Mouse (Mus musculus) embryonic facial prominence, embryonic 13.5 days (tissue): ENCODE measurements around the gene Hoxd11. TPM values are rescaled to one million over a fixed set of nuclear protein-coding genes. Genes with fewer than 3 reads are reported as not detected.
A peak's percentile ranks its signal among the peaks of the same experiment; 100 is the strongest.

Experiments used
- ATAC-seq: fragments of 200-750 bp; cut with Nextera tagmentation; 2 replicates; pipeline ENCODE4 v1.8.0; 2017; ENCODE audit warnings: low read depth; ENCODE audit not compliant: insufficient number of reproducible peaks, insufficient read depth, low FRiP score, low TSS enrichment
- H3K27ac ChIP-seq: fragments of 300-500 bp; sonication (generic); 2 replicates; pipeline ENCODE4 v1.5.1; 2015; ENCODE audit warnings: moderate library complexity, mild to moderate bottlenecking, inconsistent platforms
- H3K27me3 ChIP-seq: fragments of 300-500 bp; sonication (generic); 2 replicates; pipeline ENCODE4 v1.6.1; 2015; ENCODE audit warnings: mild to moderate bottlenecking, inconsistent platforms
- H3K36me3 ChIP-seq: fragments of 300-500 bp; sonication (generic); 2 replicates; pipeline ENCODE4 v1.6.1; 2015; ENCODE audit warnings: mild to moderate bottlenecking, inconsistent platforms
- H3K4me1 ChIP-seq: fragments of 300-500 bp; sonication (generic); 2 replicates; pipeline ENCODE4 v1.6.1; 2015; ENCODE audit warnings: inconsistent platforms
- H3K4me2 ChIP-seq: fragments of 300-500 bp; sonication (generic); 2 replicates; pipeline ENCODE4 v1.6.1; 2015; ENCODE audit warnings: moderate library complexity, mild to moderate bottlenecking, inconsistent platforms
- H3K4me3 ChIP-seq: fragments of 300-500 bp; sonication (generic); 2 replicates; pipeline ENCODE4 v1.5.1; 2015; ENCODE audit warnings: mild to moderate bottlenecking, inconsistent platforms
- H3K9ac ChIP-seq: fragments of 300-500 bp; sonication (generic); 2 replicates; pipeline ENCODE4 v1.6.1; 2015; ENCODE audit warnings: mild to moderate bottlenecking, inconsistent platforms
- H3K9me3 ChIP-seq: fragments of 300-500 bp; sonication (generic); 2 replicates; pipeline ENCODE4 v1.6.1; 2016; ENCODE audit warnings: inconsistent platforms
- WGBS: fragments of 180-500 bp; shearing (Covaris S2); methylation state at CpG from one replicate; pipeline ENCODE4 v1.1.7; 2015; ENCODE audit warnings: mixed read lengths; 5-methylcytosine and 5-hydroxymethylcytosine counted together
- polyA plus RNA-seq: library from polyadenylated mRNA; unstranded; fragments of >200 nt; fragmentation: Nextera tagmentation; extraction: Ambion mirVana; gene quantifications from 2 replicates; pipeline ENCODE4 v1.2.1, GENCODE M21; 2015

Hoxd11 gene
- polyA plus RNA-seq, 1 experiment from 2014 or later: not detected

GRCm38 (mm10) chr2:74676376-74677052 is 2.8 kb upstream of the Hoxd11 start:
- no peaks in the 10 kb centered on the region for H3K9me3 ChIP-seq
- H3K36me3 ChIP-seq: no peaks in the 10 kb centered on the region
- H3K4me2 ChIP-seq: no peak overlapping the region
- H3K4me3 ChIP-seq: no peak overlapping the region
- no peak for ATAC-seq
- no peak overlapping the region for H3K27ac ChIP-seq
- no peak overlapping the region for H3K9ac ChIP-seq
- WGBS: 5% methylated on average over 9 of the region's 9 CpGs
- H3K27me3 ChIP-seq: peaks cover 100% of the 10 kb centered on the region
- H3K4me1 ChIP-seq: peaks cover 15% of the 10 kb centered on the region; the same call in 1 of the 2 replicates

DNA sequence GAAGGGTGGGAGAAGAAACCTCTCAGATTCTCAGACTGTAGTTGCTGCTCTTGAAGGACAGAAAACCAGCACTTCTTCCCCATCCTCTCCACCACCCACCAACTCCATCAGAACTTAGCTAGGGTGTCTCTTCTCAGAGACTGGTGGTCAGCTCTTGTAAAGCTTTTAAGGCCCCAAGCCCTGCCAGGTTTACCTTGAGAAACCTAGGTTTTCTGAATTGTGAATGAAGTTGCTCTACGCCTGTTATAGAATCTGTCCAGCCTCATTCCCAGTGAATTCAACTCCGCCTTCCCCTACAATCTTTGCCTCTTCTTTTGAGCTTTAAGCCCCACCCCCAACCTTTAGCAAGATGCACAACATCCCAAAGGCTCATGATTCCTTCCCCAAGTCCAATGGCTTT is 2.3 kb upstream of the Hoxd11 start:
- WGBS: 5% methylated on average over 2 of the region's 2 CpGs
- Histone ChIP-seq H3K4me2 (no peak overlapping the region), H3K36me3 (no peaks in the 10 kb centered on the region), H3K27ac (no peak overlapping the region), H3K4me1 (peaks cover 21% of the 10 kb centered on the region), H3K27me3 (peaks cover 100% of the 10 kb centered on the region), H3K9ac (no peak overlapping the region), H3K9me3 (no peaks in the 10 kb centered on the region), H3K4me3 (no peak overlapping the region)
- no peak for ATAC-seq

DNA sequence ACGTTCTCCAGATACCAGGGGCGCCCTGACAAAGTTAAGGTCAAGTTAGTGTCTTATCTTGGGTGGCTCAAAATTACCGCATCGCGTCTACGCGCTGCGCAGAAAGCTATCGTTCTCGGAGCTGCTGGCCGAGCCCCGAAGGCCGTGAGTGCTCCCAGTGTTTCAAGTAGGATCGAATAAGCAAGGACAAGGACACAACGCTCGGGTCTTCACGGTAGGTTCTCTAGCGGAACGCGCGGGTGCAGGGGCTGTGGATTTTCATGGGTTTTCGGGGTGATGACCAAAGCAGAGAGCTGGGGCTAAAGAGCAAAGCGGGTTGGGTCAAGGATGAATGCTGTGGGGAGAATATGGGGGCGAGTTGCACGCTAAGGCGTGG is 227 bp downstream of the Hoxd11 start:
- Histone ChIP-seq H3K27me3 (peaks cover 100% of the 10 kb centered on the region), H3K4me2 (0 out of 2 replicates have a peak overlapping the region, but pooled peaks have one; percentile 7), H3K4me3 (peak overlapping the region; percentile 8; the same call in 1 of the 2 replicates), H3K4me1 (peaks cover 25% of the 10 kb centered on the region), H3K9me3 (no peaks in the 10 kb centered on the region), H3K9ac (no peak overlapping the region), H3K36me3 (no peaks in the 10 kb centered on the region), H3K27ac (no peak overlapping the region)
- no peak for ATAC-seq
- under 1% methylated on average over 26 of the region's 26 CpGs for WGBS

DNA sequence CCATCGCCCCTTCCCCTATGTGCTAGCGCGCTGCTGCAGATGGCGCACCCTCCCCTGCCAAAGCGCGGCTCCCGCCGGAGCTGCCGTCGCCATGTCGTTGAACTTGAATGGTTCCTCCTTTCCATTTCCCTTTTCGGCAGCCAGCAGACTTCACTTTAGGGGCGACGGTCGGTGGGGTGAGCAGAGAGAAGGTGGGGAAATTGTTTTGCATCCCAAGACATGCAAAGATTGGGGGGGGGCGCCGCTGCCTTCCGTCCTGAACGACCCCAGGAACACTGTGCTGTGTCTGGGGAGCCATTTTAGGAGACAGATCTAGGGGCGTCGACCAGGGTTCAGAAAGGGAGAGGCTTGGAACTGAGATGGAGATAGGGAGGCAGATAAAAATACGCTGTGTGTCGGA is 623 bp downstream of the Hoxd11 start:
- H3K27me3 ChIP-seq: peaks cover 100% of the 10 kb centered on the region
- H3K36me3 ChIP-seq: no peaks in the 10 kb centered on the region
- H3K9me3 ChIP-seq: no peaks in the 10 kb centered on the region
- no peak overlapping the region for H3K27ac ChIP-seq
- H3K4me2 ChIP-seq: 0 out of 2 replicates have a peak overlapping the region, but pooled peaks have one; percentile 7
- ATAC-seq: no peak
- H3K4me3 ChIP-seq: peak overlapping the region; percentile 8; the same call in 1 of the 2 replicates
- 2% methylated on average over 23 of the region's 23 CpGs for WGBS
- no peak overlapping the region for H3K9ac ChIP-seq
- peaks cover 24% of the 10 kb centered on the region for H3K4me1 ChIP-seq

- 2% methylated on average over 21 of the region's 21 CpGs for WGBS
- H3K27me3 ChIP-seq: peaks cover 100% of the 10 kb centered on the region
These were observed 1.4 kb downstream of the Hoxd11 start for GRCm38 (mm10) chr2:74680561-74681398.

DNA sequence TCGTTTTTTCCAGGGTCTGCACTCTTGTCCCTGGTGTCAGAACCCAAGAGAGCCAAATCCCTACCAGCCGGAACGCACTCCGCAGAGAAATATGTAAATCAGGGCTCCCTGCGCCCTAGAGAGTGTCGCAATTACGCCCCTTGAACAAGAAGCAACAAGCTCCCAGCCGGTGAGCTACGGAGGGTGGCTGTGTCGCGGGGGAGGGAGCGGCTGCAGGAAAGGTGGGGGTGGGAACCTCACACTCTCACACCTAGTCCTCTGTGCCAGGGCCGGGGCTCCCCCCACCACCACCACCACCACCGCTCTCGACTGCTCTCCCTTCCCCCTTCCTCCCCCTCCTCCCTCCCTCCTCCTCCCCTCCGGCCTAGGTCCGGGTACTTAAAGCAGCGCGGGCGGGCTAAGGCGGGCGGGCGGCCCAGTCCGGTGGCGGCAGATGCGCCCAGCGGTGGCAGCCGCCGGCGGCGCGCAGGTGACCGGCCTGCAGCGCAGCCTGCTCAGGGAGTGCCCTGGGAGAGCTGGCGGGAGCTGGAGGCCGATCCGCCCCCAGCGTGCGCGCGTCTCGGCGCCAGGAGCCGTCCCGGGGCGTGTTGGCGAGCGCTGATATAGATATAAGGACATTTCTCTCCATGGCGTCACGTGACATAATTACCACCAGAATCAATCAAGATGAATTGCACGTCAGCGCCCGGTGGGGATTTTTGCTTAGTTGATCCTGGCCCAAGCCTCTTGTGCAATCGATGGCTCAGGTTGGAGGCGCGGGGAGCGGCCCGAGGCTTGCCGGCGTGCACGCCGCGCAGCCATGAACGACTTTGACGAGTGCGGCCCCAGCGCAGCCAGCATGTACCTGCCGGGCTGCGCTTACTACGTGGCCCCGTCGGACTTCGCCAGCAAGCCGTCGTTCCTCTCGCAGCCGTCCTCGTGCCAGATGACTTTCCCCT is 2.5 kb downstream of the Hoxd11 start:
- Histone ChIP-seq H3K27ac (no peak overlapping the region), H3K9ac (no peak overlapping the region), H3K4me3 (peak overlapping the region; percentile 26), H3K9me3 (no peaks in the 10 kb centered on the region), H3K4me1 (peaks cover 22% of the 10 kb centered on the region), H3K27me3 (peaks cover 98% of the 10 kb centered on the region), H3K36me3 (no peaks in the 10 kb centered on the region), H3K4me2 (peak overlapping the region; percentile 49)
- ATAC-seq: no peak
- under 1% methylated on average over 76 of the region's 78 CpGs for WGBS

More at GRCm38 (mm10) chr2:74680561-74681398, 1.4 kb downstream of the Hoxd11 start:
- H3K4me1 ChIP-seq: peaks cover 22% of the 10 kb centered on the region
- H3K9ac ChIP-seq: no peak overlapping the region
- H3K36me3 ChIP-seq: no peaks in the 10 kb centered on the region
- no peak for ATAC-seq
- no peaks in the 10 kb centered on the region for H3K9me3 ChIP-seq
- no peak overlapping the region for H3K4me3 ChIP-seq
- H3K27ac ChIP-seq: no peak overlapping the region
- no peak overlapping the region for H3K4me2 ChIP-seq

GRCm38 (mm10) chr2:74682796-74683195 is 3.4 kb downstream of the Hoxd11 start:
- WGBS: under 1% methylated on average over 41 of the region's 51 CpGs
- Histone ChIP-seq H3K9ac (no peak overlapping the region), H3K36me3 (no peaks in the 10 kb centered on the region), H3K4me3 (peak overlapping the region; percentile 26), H3K4me1 (peaks cover 22% of the 10 kb centered on the region), H3K9me3 (no peaks in the 10 kb centered on the region), H3K27me3 (peaks cover 98% of the 10 kb centered on the region), H3K27ac (no peak overlapping the region), H3K4me2 (peak overlapping the region; percentile 49)
- ATAC-seq: no peak

DNA sequence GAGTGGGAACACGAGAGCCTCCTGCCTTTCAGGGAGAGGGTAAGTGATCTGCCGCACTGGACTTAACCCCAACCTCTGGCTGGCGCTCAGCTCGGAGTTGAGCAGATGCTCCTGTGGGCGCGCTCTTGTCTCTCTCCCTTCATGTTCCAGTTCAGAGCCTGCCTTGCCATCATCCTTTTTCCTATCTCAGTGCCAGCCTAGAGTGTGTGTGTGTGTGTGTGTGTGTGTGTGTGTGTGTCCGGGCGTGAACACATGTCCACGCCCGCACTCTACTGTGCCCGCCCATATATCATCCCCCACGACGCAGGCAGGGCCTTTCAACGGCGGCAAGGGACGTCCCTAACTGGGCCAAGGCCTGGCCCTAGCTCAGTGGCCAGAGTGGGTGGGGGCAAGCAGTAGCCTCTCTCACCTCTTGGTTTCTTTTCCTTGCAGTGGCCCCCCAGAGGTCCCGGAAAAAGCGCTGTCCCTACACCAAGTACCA is 4.2 kb downstream of the Hoxd11 start:
- H3K9ac ChIP-seq: no peak overlapping the region
- no peak overlapping the region for H3K4me3 ChIP-seq
- H3K9me3 ChIP-seq: no peaks in the 10 kb centered on the region
- H3K4me2 ChIP-seq: no peak overlapping the region
- H3K27me3 ChIP-seq: peaks cover 98% of the 10 kb centered on the region
- 2% methylated on average over 18 of the region's 18 CpGs for WGBS
- no peak for ATAC-seq
- H3K36me3 ChIP-seq: no peaks in the 10 kb centered on the region
- peaks cover 22% of the 10 kb centered on the region for H3K4me1 ChIP-seq
- no peak overlapping the region for H3K27ac ChIP-seq

DNA sequence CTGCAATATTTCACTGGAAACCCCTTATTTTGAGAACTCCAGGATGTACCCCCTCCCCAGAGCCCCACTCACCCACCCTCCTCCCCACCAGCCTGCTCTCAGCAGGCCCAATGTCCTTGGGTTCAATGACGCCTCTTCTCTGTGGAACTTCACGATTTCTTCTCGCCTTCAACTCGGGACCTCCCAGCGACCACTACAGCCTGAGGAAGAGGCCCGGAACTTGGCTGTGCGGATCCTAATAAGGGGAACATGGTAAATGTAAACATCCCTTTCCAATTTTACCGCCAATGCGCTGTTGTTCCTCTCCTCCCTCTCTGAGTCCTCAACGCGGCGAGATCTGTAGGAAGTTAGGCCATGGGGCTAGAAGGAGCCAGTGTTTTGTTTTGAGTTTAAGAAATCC is 4.7 kb downstream of the Hoxd11 start:
- H3K9me3 ChIP-seq: no peaks in the 10 kb centered on the region
- ATAC-seq: no peak
- no peak overlapping the region for H3K4me2 ChIP-seq
- H3K36me3 ChIP-seq: no peaks in the 10 kb centered on the region
- no peak overlapping the region for H3K4me3 ChIP-seq
- peaks cover 98% of the 10 kb centered on the region for H3K27me3 ChIP-seq
- H3K27ac ChIP-seq: no peak overlapping the region
- H3K4me1 ChIP-seq: peaks cover 22% of the 10 kb centered on the region
- H3K9ac ChIP-seq: no peak overlapping the region
- WGBS: under 1% methylated on average over 12 of the region's 12 CpGs

DNA sequence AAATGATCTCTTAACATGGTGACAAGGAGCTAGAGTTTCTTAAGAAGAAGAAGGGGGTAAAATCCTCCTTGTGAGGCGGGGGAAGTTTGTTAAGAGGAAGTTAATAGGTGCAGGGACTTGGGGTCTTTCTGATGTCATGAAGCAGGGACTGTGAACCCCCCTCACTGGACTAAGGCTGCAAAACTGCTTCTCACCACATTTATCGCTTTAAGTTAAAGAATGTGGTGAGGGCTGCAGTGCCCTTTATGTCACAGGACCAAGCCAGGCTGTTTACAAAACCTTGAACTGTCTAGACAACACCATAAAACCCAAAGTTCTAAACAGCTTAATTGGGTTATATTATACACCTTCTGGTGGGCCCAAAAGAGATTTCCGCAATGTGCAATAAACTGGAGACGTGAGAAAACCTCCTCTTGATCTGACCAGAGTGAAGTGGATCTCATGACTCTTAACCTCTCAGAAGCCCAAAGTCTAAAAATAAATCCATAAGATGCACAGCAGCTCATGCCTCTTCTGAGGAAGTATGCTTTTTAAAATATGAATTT is 5.8 kb downstream of the Hoxd11 start:
- Histone ChIP-seq H3K4me1 (peaks cover 15% of the 10 kb centered on the region), H3K27me3 (peaks cover 98% of the 10 kb centered on the region), H3K27ac (no peak overlapping the region), H3K9ac (no peak overlapping the region), H3K36me3 (no peaks in the 10 kb centered on the region), H3K4me2 (no peak overlapping the region), H3K9me3 (no peaks in the 10 kb centered on the region), H3K4me3 (no peak overlapping the region)
- WGBS: 8% methylated on average over 4 of the region's 4 CpGs
- ATAC-seq: no peak
